Mouse (Mus musculus): ENCODE results near the gene Adora2b.

- no peak for TF ChIP-seq CTCF (IDR thresholded peaks at IDR 0.05; ENCODE audit: insufficient read depth, low read depth, low read length)
- no peak for TF ChIP-seq POLR2A (IDR thresholded peaks at IDR 0.05; ENCODE audit: insufficient read depth, low read depth, low read length)
Measured at GRCm38 (mm10) chr11:62268381-62268780, 19.6 kb downstream of the Adora2b start.

All from olfactory bulb, adult 2 months (tissue).